Mouse (Mus musculus) limb, embryonic 12.5 days (tissue): ENCODE measurements around the gene Btn2a2. TPM values are rescaled to one million over a fixed set of nuclear protein-coding genes. Genes with fewer than 3 reads are reported as not detected.
A peak's percentile ranks its signal among the peaks of the same experiment; 100 is the strongest.
"Not testable (repeated sequence)": the region's sequence is repeated elsewhere in the genome, so short reads cannot be mapped to it uniquely, and the experiment has no call there.

Experiments used
- ATAC-seq: fragments of 200-750 bp; cut with Nextera tagmentation; 2 replicates; pipeline ENCODE4 v1.8.0; 2017; ENCODE audit warnings: low read depth, moderate TSS enrichment; ENCODE audit not compliant: insufficient number of reproducible peaks, insufficient read depth, low FRiP score, low TSS enrichment
- H3K27ac ChIP-seq: fragments of 300-500 bp; sonication (generic); 2 replicates; pipeline ENCODE4 v1.5.1; 2016; ENCODE audit warnings: mild to moderate bottlenecking, moderate library complexity
- H3K27me3 ChIP-seq: fragments of 300-500 bp; sonication (generic); 2 replicates; pipeline ENCODE4 v1.6.1; 2016; ENCODE audit warnings: mild to moderate bottlenecking, moderate library complexity
- H3K36me3 ChIP-seq: fragments of 300-500 bp; sonication (generic); 2 replicates; pipeline ENCODE4 v1.6.1; 2016; ENCODE audit warnings: mild to moderate bottlenecking, moderate library complexity
- H3K4me1 ChIP-seq: fragments of 300-500 bp; sonication (generic); replicated peaks from 2 replicates; pipeline ENCODE4 v1.6.1; 2016
- H3K4me2 ChIP-seq: fragments of 300-500 bp; sonication (generic); 2 replicates; pipeline ENCODE4 v1.6.1; 2016; ENCODE audit warnings: mild to moderate bottlenecking, moderate library complexity
- H3K4me3 ChIP-seq: fragments of 300-500 bp; sonication (generic); replicated peaks from 2 replicates; pipeline ENCODE4 v1.5.1; 2016; ENCODE audit warnings: mild to moderate bottlenecking
- H3K9ac ChIP-seq: fragments of 300-500 bp; sonication (generic); replicated peaks from 2 replicates; pipeline ENCODE4 v1.6.1; 2016; ENCODE audit warnings: mild to moderate bottlenecking, moderate library complexity
- H3K9me3 ChIP-seq: fragments of 300-500 bp; sonication (generic); 2 replicates; pipeline ENCODE4 v1.6.1; 2016; ENCODE audit warnings: mild to moderate bottlenecking, moderate library complexity
- WGBS: fragments of 180-500 bp; shearing (Covaris S2); methylation state at CpG from one replicate; pipeline ENCODE4 v1.1.7; 2016; 5-methylcytosine and 5-hydroxymethylcytosine counted together
- polyA plus RNA-seq: library from polyadenylated mRNA; unstranded; fragments of >200 nt; fragmentation: Nextera tagmentation; extraction: Ambion mirVana; gene quantifications from 2 replicates; pipeline ENCODE4 v1.2.1, GENCODE M21; 2016

Btn2a2 gene
- polyA plus RNA-seq, result 1.8 and 1.9 TPM in 2 replicates

GRCm38 (mm10) chr13:23488400-23489322 lies at the start of gene Btn2a2:
Gene Btn2a2, minus strand, starts transcription at chr13:23488857.
- 0 out of 2 replicates have a peak within 1 kb of the TSS, but pooled peaks have one; percentile 41 for H3K27ac ChIP-seq
- peak within 1 kb of the TSS; percentile 47 for H3K9ac ChIP-seq

GRCm38 (mm10) chr13:23538249-23538648 lies 49.6 kb upstream of the Btn2a2 start:
- H3K27me3 ChIP-seq, result no peaks in the 10 kb centered on the region
- H3K4me1 ChIP-seq, result peaks cover 30% of the 10 kb centered on the region
- ATAC-seq, result no peak
- no peak overlapping the region; the same call in 1 of the 2 replicates for H3K9ac ChIP-seq
- H3K27ac ChIP-seq, result peak overlapping the region; percentile 72
- no peaks in the 10 kb centered on the region for H3K36me3 ChIP-seq
- H3K4me3 ChIP-seq, result no peak overlapping the region
- WGBS, result 55% methylated on average over 5 of the region's 5 CpGs
- H3K9me3 ChIP-seq, result no peaks in the 10 kb centered on the region
- peak overlapping the region; percentile 31 for H3K4me2 ChIP-seq

More at GRCm38 (mm10) chr13:23488400-23489322, at the start of gene Btn2a2:
- H3K4me2 ChIP-seq, result peak within 1 kb of the TSS; percentile 78
- WGBS, result 7% methylated on average over 14 of the region's 14 CpGs
- peaks cover 18% of the 10 kb centered on the region for H3K4me1 ChIP-seq
- peak; percentile 97 for ATAC-seq
- 0 out of 2 replicates have a peak, but pooled peaks cover 3% of the 10 kb centered on the region for H3K27me3 ChIP-seq
- peak within 1 kb of the TSS; percentile 43 for H3K4me3 ChIP-seq
- H3K36me3 ChIP-seq, result no peaks in the 10 kb centered on the region
- no peaks in the 10 kb centered on the region for H3K9me3 ChIP-seq

DNA sequence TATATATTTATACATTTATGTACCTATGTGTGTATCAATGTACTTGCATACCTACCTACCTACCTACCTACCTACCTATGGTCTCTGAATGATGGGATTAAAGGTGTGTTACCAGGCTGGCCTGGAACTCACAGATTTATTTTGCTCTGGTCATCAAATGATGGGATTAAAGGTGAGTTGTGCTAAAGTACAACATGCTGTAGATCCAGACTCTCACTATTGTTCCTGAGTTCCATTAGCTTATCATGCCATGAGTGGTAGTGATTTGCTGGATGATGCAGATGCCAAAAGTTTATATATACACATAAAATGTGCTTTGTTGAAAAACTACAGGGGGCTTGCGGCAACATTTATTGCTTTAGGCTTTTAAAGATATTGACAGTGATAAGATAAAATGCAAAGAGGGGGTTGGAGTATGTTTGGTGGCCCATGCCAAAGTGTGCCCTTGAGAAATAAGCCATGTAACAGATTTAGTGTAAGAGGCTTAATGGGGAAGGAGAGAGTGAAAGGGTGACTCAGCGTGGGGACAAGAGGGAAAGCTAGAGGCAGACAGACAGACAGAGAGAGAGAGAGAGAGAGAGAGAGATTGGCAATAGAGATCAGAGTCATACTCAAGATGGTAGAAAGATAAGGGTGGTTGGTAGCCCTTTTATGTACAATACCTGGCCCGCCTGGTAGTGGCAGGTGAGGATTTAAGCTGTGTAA lies 48.5 kb upstream of the Btn2a2 start:
- Histone ChIP-seq H3K4me3 (peak overlapping the region; percentile 50), H3K4me1 (peaks cover 36% of the 10 kb centered on the region), H3K9ac (no peak overlapping the region; the same call in 1 of the 2 replicates), H3K9me3 (no peaks in the 10 kb centered on the region), H3K4me2 (peak overlapping the region; percentile 69), H3K27me3 (no peaks in the 10 kb centered on the region), H3K27ac (peak overlapping the region; percentile 46), H3K36me3 (no peaks in the 10 kb centered on the region)
- no peak for ATAC-seq
- WGBS, result 86% methylated on average over 3 of the region's 3 CpGs

- Histone ChIP-seq H3K27me3 (no peaks in the 10 kb centered on the region), H3K4me2 (peak overlapping the region; percentile 69), H3K4me1 (peaks cover 38% of the 10 kb centered on the region), H3K9me3 (no peaks in the 10 kb centered on the region), H3K4me3 (peak overlapping the region; percentile 50), H3K36me3 (no peaks in the 10 kb centered on the region), H3K27ac (peak overlapping the region; percentile 98), H3K9ac (peak overlapping the region; percentile 72)
- no peak for ATAC-seq
- WGBS, result 21% methylated on average over 7 of the region's 7 CpGs
These were observed 47.6 kb upstream of the Btn2a2 start for GRCm38 (mm10) chr13:23536076-23536822.

- H3K27ac ChIP-seq, result peak within 1 kb of the TSS; percentile 98
- H3K4me2 ChIP-seq, result peak within 1 kb of the TSS; percentile 69
- under 1% methylated on average over 34 of the region's 62 CpGs for WGBS
- H3K4me3 ChIP-seq, result peak within 1 kb of the TSS; percentile 50
- peak; percentile 94 for ATAC-seq
- H3K4me1 ChIP-seq, result peaks cover 38% of the 10 kb centered on the region
- H3K36me3 ChIP-seq, H3K27me3 ChIP-seq, H3K9me3 ChIP-seq: not testable (repeated sequence)
- peak within 1 kb of the TSS; percentile 72 for H3K9ac ChIP-seq
These were observed 46.7 kb upstream of the Btn2a2 start, which contains the start of gene Hist1h3g for GRCm38 (mm10) chr13:23535137-23536075. Gene Hist1h3g, plus strand, starts transcription at chr13:23535422.

DNA sequence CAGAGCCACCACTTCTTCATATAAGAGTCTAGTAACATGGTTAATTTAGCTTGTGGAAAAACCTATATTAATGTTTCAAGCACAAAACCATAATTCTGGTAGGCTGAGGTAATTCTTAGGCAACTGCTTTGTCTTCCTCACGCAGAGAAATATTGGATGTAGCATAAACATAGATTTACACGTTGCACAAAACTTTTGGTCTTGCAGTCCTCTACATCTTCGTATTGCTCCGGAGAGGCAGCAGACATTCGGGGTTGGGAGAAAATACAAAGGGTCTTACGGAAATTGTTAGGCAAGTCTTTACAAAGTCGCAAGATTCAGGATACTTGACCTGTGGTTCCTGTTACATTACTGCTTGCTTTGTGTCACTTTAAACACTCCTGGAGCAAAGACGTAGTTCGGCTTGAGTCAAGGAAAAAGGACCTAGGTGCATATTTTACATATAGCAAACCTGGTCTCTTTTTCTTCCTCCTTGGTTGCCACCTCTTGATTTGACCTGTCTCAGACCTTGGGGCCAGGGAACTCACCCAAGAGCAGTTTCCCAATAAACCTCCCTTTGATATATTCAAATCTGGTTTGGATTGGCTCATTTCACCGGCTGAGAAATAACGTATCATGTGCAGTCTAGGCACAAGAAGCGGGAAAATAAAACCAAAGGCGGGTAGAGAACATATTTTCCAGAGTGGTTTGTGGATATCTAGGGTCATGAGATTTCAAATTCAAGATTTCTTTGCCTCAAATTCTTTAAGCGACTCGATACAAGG lies 45.9 kb upstream of the Btn2a2 start:
- ATAC-seq, result peak; percentile 0; the same call in 1 of the 2 replicates
- H3K36me3 ChIP-seq, result no peaks in the 10 kb centered on the region
- peaks cover 38% of the 10 kb centered on the region for H3K4me1 ChIP-seq
- H3K27ac ChIP-seq, result peak overlapping the region; percentile 98
- H3K9me3 ChIP-seq, result no peaks in the 10 kb centered on the region
- peak overlapping the region; percentile 69 for H3K4me2 ChIP-seq
- no peaks in the 10 kb centered on the region for H3K27me3 ChIP-seq
- WGBS, result under 1% methylated on average over 15 of the region's 15 CpGs
- peak overlapping the region; percentile 66 for H3K9ac ChIP-seq
- peak overlapping the region; percentile 50 for H3K4me3 ChIP-seq

- Histone ChIP-seq H3K27ac (peak within 1 kb of the TSS; percentile 98), H3K4me2 (peak within 1 kb of the TSS; percentile 69)
- peak; percentile 11; the same call in 1 of the 2 replicates for ATAC-seq
These were observed 45.1 kb upstream of the Btn2a2 start, which contains the start of gene Hist1h2af for GRCm38 (mm10) chr13:23533560-23534367. Gene Hist1h2af, plus strand, starts transcription at chr13:23533906.

DNA sequence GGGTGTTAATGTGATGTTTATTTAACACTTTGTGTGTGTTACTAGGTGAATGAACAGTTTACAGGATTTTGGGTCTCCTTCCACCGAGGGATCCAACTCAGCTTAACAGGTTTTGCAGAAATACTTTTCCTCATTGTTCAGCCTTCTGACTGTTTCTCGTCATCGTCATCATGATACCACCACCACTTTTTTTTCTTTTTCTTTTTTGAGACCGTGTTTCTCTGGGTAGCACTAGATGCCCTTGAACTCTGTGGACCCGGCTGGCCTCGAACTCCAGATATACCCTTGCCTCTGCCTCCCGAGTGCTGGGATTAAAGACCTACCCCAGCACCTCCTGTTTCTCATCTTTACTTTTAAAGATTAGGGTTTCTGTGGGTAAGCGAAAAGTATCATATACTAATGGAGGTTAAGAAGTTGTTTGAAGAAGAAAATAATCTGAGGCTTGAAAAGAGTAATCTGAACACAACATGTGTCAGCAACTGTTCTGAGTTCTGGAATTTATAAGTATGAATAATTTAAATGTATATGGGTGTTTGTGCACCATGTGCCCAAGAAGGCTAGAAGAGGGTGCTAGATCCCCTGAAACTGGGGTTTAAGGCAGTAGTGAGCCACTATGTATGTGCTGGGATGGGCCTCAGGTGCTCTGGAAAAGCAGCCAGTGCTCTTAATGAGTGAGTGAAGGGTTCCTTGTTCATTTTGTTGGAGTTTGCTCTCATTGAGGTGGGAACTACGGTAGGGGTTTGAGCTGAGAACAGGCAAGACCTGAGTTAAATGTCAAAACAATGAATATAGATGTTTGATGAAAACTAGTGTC lies 43.8 kb upstream of the Btn2a2 start:
- H3K9me3 ChIP-seq, result no peaks in the 10 kb centered on the region
- peak overlapping the region; percentile 98 for H3K27ac ChIP-seq
- WGBS, result 21% methylated on average over 9 of the region's 9 CpGs
- peak overlapping the region; percentile 50 for H3K4me3 ChIP-seq
- no peaks in the 10 kb centered on the region for H3K36me3 ChIP-seq
- peak overlapping the region; percentile 69 for H3K4me2 ChIP-seq
- no peak for ATAC-seq
- H3K27me3 ChIP-seq, result no peaks in the 10 kb centered on the region
- peaks cover 36% of the 10 kb centered on the region for H3K4me1 ChIP-seq
- peak overlapping the region; percentile 82 for H3K9ac ChIP-seq

More at GRCm38 (mm10) chr13:23533560-23534367, 45.1 kb upstream of the Btn2a2 start, which contains the start of gene Hist1h2af:
- Histone ChIP-seq H3K4me3 (peak within 1 kb of the TSS; percentile 50), H3K9ac (peak within 1 kb of the TSS; percentile 82), H3K4me1 (peaks cover 42% of the 10 kb centered on the region)
- not testable (repeated sequence) for H3K9me3 ChIP-seq, H3K36me3 ChIP-seq, H3K27me3 ChIP-seq
- under 1% methylated on average over 28 of the region's 53 CpGs for WGBS
